Mouse (Mus musculus) embryonic facial prominence, embryonic 11.5 days (tissue): ENCODE results near the gene Gna13. TPM values are rescaled to one million over a fixed set of nuclear protein-coding genes. Genes with fewer than 3 reads are reported as not detected.
"Not testable (repeated sequence)": the region's sequence is repeated elsewhere in the genome, so short reads cannot be mapped to it uniquely, and the experiment has no call there.

Experiments
- ATAC-seq: fragments of 200-750 bp; cut with Nextera tagmentation; replicated peaks from 2 replicates; pipeline ENCODE4 v1.8.0; 2017; ENCODE audit warnings: low read depth; ENCODE audit not compliant: insufficient number of reproducible peaks, low FRiP score, low TSS enrichment
- DNase-seq: peaks from one replicate; pipeline ENCODE4 v3.0.0-alpha.2; 2015; ENCODE audit warnings: low spot score
- H3K27ac ChIP-seq: fragments of 300-500 bp; sonication (generic); replicated peaks from 2 replicates; pipeline ENCODE4 v1.5.1; 2014; ENCODE audit warnings: mild to moderate bottlenecking, low read depth, low read length, control low read depth
- H3K27me3 ChIP-seq: fragments of 300-500 bp; sonication (generic); 2 replicates; pipeline ENCODE4 v1.6.1; 2014; ENCODE audit warnings: mild to moderate bottlenecking, low read length, moderate library complexity, mixed read lengths; ENCODE audit not compliant: control insufficient read depth, insufficient read depth
- H3K36me3 ChIP-seq: fragments of 300-500 bp; sonication (generic); replicated peaks from 2 replicates; pipeline ENCODE4 v1.6.1; 2014; ENCODE audit warnings: low read depth, mild to moderate bottlenecking, low read length, moderate library complexity, mixed read lengths; ENCODE audit not compliant: control insufficient read depth, insufficient read depth
- H3K4me1 ChIP-seq: fragments of 300-500 bp; sonication (generic); 2 replicates; pipeline ENCODE4 v1.6.1; 2014; ENCODE audit warnings: low read length, mixed read lengths; ENCODE audit not compliant: control insufficient read depth, insufficient read depth
- H3K4me2 ChIP-seq: fragments of 300-500 bp; sonication (generic); 2 replicates; pipeline ENCODE4 v1.6.1; 2014; ENCODE audit warnings: low read depth, mild to moderate bottlenecking, control low read depth, low read length, moderate library complexity
- H3K4me3 ChIP-seq: fragments of 300-500 bp; sonication (generic); 2 replicates; pipeline ENCODE4 v1.5.1; 2014; ENCODE audit warnings: low read depth, low read length, control low read depth
- H3K9ac ChIP-seq: fragments of 300-500 bp; sonication (generic); replicated peaks from 2 replicates; pipeline ENCODE4 v1.6.1; 2014; ENCODE audit warnings: mild to moderate bottlenecking, control low read depth, low read length
- H3K9me3 ChIP-seq: fragments of 300-500 bp; sonication (generic); replicated peaks from 2 replicates; pipeline ENCODE4 v1.6.1; 2016; ENCODE audit warnings: mild to moderate bottlenecking, low read length, inconsistent platforms, mixed read lengths; ENCODE audit not compliant: control insufficient read depth
- WGBS: fragments of 180-500 bp; shearing (Covaris S2); extraction: QIAGEN DNeasy Blood & Tissue Kit; methylation state at CpG from one replicate; pipeline ENCODE4 v1.1.7; 2014; 5-methylcytosine and 5-hydroxymethylcytosine counted together
- polyA plus RNA-seq: library from polyadenylated mRNA; unstranded; fragments of >200 nt; fragmentation: Nextera tagmentation; extraction: Ambion mirVana; gene quantifications from 2 replicates; pipeline ENCODE4 v1.2.1, GENCODE M21; 2014

Gene Gna13
- polyA plus RNA-seq, 1 experiment from 2014 or later = 20.8 TPM

GRCm38 (mm10) chr11:109342666-109343065 is 20.0 kb upstream of the Gna13 start:
- DNase-seq, H3K4me1 ChIP-seq, H3K9ac ChIP-seq, H3K27me3 ChIP-seq, ATAC-seq, H3K4me3 ChIP-seq, H3K9me3 ChIP-seq, H3K4me2 ChIP-seq, H3K36me3 ChIP-seq, H3K27ac ChIP-seq: not testable (repeated sequence)
- 93% methylated on average over 3 of the region's 4 CpGs for WGBS

DNA sequence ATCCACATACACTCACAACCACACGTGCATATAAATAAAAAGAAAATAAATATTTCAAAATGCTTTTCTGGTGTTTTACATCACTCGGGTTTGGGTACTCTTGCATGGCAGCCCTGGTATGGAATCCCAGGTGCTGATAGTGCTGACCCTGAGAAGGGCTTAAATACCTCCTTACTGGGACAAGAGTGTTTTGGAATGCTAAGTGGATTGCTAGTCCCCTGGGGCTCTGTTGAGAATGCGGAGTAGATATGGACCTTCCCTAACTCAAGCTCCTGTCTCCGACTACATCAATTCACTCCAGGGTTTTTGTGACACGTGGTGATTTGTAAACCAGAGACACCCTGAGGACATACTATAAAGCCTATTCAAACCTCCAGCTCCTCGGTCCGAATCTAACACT is 19.1 kb upstream of the Gna13 start:
- no peak overlapping the region for H3K9ac ChIP-seq
- H3K27me3 ChIP-seq = no peaks in the 10 kb centered on the region
- no peaks in the 10 kb centered on the region for H3K9me3 ChIP-seq
- 29% methylated on average over 7 of the region's 7 CpGs for WGBS
- 0 out of 2 replicates have a peak, but pooled peaks cover 2% of the 10 kb centered on the region for H3K4me1 ChIP-seq
- DNase-seq (no peak), ATAC-seq (no peak)
- H3K4me3 ChIP-seq = no peak overlapping the region
- no peak overlapping the region for H3K27ac ChIP-seq
- no peak overlapping the region for H3K4me2 ChIP-seq
- H3K36me3 ChIP-seq = no peaks in the 10 kb centered on the region

GRCm38 (mm10) chr11:109343991-109344599 is 18.5 kb upstream of the Gna13 start:
- Histone ChIP-seq H3K4me2 (no peak overlapping the region), H3K36me3 (no peaks in the 10 kb centered on the region), H3K9ac (no peak overlapping the region), H3K4me1 (0 out of 2 replicates have a peak, but pooled peaks cover 2% of the 10 kb centered on the region), H3K4me3 (no peak overlapping the region), H3K9me3 (no peaks in the 10 kb centered on the region), H3K27me3 (no peaks in the 10 kb centered on the region), H3K27ac (no peak overlapping the region)
- DNase-seq = no peak
- ATAC-seq = no peak
- 24% methylated on average over 10 of the region's 10 CpGs for WGBS

DNA sequence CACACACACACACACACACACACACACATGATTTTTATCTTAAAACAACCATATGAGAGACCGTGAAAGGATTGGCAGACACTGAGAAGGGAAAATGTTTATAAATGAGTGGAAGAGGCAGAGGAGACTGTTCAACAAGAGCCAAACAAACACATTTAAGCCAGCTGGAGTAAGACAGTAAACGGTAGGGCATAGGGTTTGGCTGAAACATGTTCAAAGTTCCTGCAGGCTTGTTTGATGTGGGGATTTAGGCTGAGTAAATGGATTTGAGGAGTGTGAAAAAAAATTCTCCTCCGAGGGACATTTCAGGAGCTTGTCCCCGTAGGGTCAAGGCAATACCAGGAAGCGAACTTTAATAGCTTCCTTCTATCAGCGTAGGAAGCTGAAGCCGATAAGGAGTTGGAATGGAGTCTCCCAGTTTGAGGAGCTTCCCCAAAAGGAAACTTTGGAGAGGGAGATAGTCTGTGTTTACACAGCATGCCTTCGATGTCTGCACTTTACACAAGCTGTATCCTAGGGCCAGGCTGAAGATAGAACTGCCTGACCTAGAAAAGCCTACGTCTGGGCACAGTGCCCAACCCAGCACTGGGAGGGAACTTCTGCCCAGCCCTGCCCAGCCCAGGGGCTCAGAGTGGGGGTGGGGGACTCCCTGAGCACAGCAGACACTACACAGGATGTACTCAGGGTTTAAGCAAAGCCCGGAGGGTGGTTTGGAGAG is 15.2 kb upstream of the Gna13 start:
- H3K9me3 ChIP-seq = no peaks in the 10 kb centered on the region
- DNase-seq (no peak), ATAC-seq (no peak)
- 72% methylated on average over 10 of the region's 10 CpGs for WGBS
- no peaks in the 10 kb centered on the region for H3K36me3 ChIP-seq
- no peak overlapping the region for H3K9ac ChIP-seq
- H3K4me2 ChIP-seq = no peak overlapping the region
- H3K27ac ChIP-seq = no peak overlapping the region
- H3K4me3 ChIP-seq = no peak overlapping the region
- 0 out of 2 replicates have a peak, but pooled peaks cover 2% of the 10 kb centered on the region for H3K4me1 ChIP-seq
- no peaks in the 10 kb centered on the region for H3K27me3 ChIP-seq

DNA sequence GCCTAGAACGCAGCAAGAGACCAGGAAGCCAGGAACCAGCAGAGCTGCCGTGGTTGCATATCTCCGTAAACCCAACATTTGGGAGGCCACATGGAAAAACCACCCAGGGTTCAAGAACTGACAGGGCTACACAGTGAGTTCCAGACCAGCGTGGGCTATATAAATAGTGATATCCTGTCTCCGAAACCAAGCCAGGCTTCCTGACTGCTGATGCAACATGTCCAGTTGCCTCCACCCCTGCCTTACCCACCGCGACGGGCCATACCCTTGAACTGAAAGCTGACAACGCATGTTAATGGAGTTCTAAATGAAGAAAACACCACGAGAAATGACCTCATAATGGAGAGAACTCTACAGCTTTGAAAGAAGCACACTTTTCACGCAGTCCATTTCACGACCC is 14.2 kb upstream of the Gna13 start:
- DNase-seq (no peak), ATAC-seq (no peak)
- Histone ChIP-seq H3K36me3 (no peaks in the 10 kb centered on the region), H3K4me2 (no peak overlapping the region), H3K9me3 (no peaks in the 10 kb centered on the region), H3K27me3 (no peaks in the 10 kb centered on the region), H3K4me3 (no peak overlapping the region), H3K9ac (no peak overlapping the region), H3K27ac (no peak overlapping the region), H3K4me1 (0 out of 2 replicates have a peak, but pooled peaks cover 2% of the 10 kb centered on the region)
- 80% methylated on average over 12 of the region's 12 CpGs for WGBS

DNA sequence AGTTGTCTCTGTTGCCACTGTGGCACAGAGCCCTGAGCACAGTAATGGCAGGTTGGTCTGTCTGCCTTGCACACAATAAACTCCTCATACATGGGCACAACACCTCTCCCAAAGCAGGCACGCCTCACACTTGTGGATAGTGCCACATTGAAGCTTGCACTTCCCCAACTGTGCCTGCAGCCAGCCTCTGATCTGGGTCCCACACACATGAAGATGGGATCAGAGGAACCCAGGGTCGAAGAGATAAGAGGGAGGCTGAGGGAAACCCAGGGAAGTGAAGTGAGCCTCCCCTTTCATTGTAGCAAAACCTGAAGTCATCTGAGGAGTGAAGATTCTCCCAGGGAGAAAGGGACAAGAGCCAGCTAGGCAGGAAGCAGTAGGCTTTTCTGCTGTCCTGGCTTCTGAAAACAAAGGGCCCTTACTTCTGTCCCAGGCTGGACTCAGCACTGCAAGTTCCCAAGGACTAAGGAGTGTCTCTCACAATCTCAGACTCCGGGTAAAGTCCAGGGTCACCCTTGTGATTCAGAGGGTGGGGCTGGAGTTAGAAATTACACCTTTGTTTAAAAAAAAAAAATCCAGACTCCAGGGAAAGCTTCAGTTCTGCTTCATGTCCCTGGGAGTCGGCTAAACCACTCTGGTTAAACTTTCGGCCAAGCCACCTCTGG is 12.8 kb upstream of the Gna13 start:
- Histone ChIP-seq H3K27me3 (no peaks in the 10 kb centered on the region), H3K4me3 (no peak overlapping the region), H3K9ac (no peak overlapping the region), H3K4me1 (0 out of 2 replicates have a peak, but pooled peaks cover 2% of the 10 kb centered on the region), H3K9me3 (no peaks in the 10 kb centered on the region), H3K36me3 (no peaks in the 10 kb centered on the region), H3K27ac (no peak overlapping the region), H3K4me2 (no peak overlapping the region)
- WGBS = 49% methylated on average over 5 of the region's 5 CpGs
- DNase-seq (no peak), ATAC-seq (no peak)

DNA sequence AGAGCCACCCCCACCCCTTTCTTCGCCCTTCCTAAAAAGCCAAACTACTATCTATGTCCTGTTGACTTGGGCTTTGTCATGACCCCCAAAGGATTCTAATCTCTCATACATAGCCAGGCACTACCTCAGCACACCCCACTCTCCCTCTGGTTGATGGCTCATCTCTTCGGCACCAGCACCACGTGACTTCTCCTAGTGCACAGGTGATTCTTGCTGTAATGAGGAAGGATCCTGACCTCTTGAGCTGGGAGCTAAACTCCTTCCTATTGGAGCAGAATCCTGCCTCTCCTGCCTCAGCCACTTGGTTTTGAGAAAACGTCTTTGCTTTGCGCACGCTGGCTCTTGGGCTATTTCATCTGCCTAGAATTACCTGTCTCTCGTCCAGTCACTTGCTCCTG is 12.3 kb upstream of the Gna13 start:
- WGBS = 81% methylated on average over 7 of the region's 7 CpGs
- ATAC-seq = no peak
- no peak overlapping the region for H3K27ac ChIP-seq

GRCm38 (mm10) chr11:109351489-109351888 is 11.1 kb upstream of the Gna13 start:
- no peak overlapping the region for H3K4me2 ChIP-seq
- H3K9me3 ChIP-seq = no peaks in the 10 kb centered on the region
- H3K27me3 ChIP-seq = no peaks in the 10 kb centered on the region
- 0 out of 2 replicates have a peak, but pooled peaks cover 2% of the 10 kb centered on the region for H3K4me1 ChIP-seq
- H3K4me3 ChIP-seq = no peak overlapping the region
- no peak overlapping the region for H3K9ac ChIP-seq
- H3K36me3 ChIP-seq = no peaks in the 10 kb centered on the region
- H3K27ac ChIP-seq = no peak overlapping the region
- 90% methylated on average over 3 of the region's 4 CpGs for WGBS
- ATAC-seq (no peak), DNase-seq (no peak)

More for the DNA sequence above, 12.3 kb upstream of the Gna13 start:
- no peaks in the 10 kb centered on the region for H3K9me3 ChIP-seq
- no peaks in the 10 kb centered on the region for H3K27me3 ChIP-seq
- H3K4me3 ChIP-seq = no peak overlapping the region
- 0 out of 2 replicates have a peak, but pooled peaks cover 2% of the 10 kb centered on the region for H3K4me1 ChIP-seq
- no peak overlapping the region for H3K9ac ChIP-seq
- H3K4me2 ChIP-seq = no peak overlapping the region
- no peak for DNase-seq
- H3K36me3 ChIP-seq = no peaks in the 10 kb centered on the region
